In genomic region chr8:82939912-82940311, GRCm38 (mm10) we compare ENCODE assay signal across 8 mouse cellular contexts.
DNase-seq lines count a peak whose midpoint lies in the region; ATAC-seq and TF ChIP-seq lines count a peak whose summit lies in the region.

No protein-coding gene starts in this region.

- intact Hi-C loops in left cerebral cortex, adult 2 months (cut with DNase I), result no loop called here

- peak overlapping the region; percentile 43 for H3K4me2 ChIP-seq in heart, embryonic 16.5 days (ENCODE audit: low read depth, low read length)
- no peak overlapping the region for H3K4me2 ChIP-seq in limb, embryonic 11.5 days (ENCODE audit: low read depth, severe bottlenecking)
- peak overlapping the region; percentile 76 for H3K4me2 ChIP-seq in myocyte (ENCODE audit: low read depth)
- H3K4me2 ChIP-seq in forebrain, embryonic 13.5 days, result no peak overlapping the region

- no peak overlapping the region for H3ac ChIP-seq in myocyte (ENCODE audit: control insufficient read depth, insufficient read length)

- no peaks in the 10 kb centered on the region for H3K9me3 ChIP-seq in heart, embryonic 16.5 days (replicated peaks; ENCODE audit: control insufficient read depth, low read length)
- no peaks in the 10 kb centered on the region for H3K9me3 ChIP-seq in limb, embryonic 11.5 days (ENCODE audit: control insufficient read depth, low read length)
- no peaks in the 10 kb centered on the region for H3K9me3 ChIP-seq in forebrain, embryonic 13.5 days (replicated peaks)

- peaks cover 6% of the 10 kb centered on the region for H3K79me2 ChIP-seq in myocyte (ENCODE audit: control insufficient read depth, insufficient read depth)

- no peaks in the 10 kb centered on the region for H3K27me3 ChIP-seq in heart, embryonic 16.5 days (ENCODE audit: control insufficient read depth, insufficient read depth, low read length)
- H3K27me3 ChIP-seq in limb, embryonic 11.5 days (ENCODE audit: control insufficient read depth, insufficient read depth, low read length), result no peaks in the 10 kb centered on the region
- H3K27me3 ChIP-seq in myocyte (ENCODE audit: control insufficient read depth, insufficient read depth, insufficient read length), result no peaks in the 10 kb centered on the region
- no peaks in the 10 kb centered on the region for H3K27me3 ChIP-seq in forebrain, embryonic 13.5 days

- ATAC-seq in heart, embryonic 16.5 days (replicated peaks; ENCODE audit: extremely low read depth, insufficient read depth, low FRiP score), result peak; percentile 77
- ATAC-seq in limb, embryonic 11.5 days (ENCODE audit: insufficient number of reproducible peaks, low FRiP score, low TSS enrichment, low read depth), result 0 out of 2 replicates have a peak, but pooled peaks have one; percentile 39
- no peak for ATAC-seq in forebrain, embryonic 13.5 days

- peak overlapping the region; percentile 60 for H3K27ac ChIP-seq in left cerebral cortex, adult 2 months
- peak overlapping the region; percentile 66 for H3K27ac ChIP-seq in heart, embryonic 16.5 days (ENCODE audit: low read length)
- H3K27ac ChIP-seq in limb, embryonic 11.5 days (replicated peaks; ENCODE audit: low read depth, low read length), result no peak overlapping the region
- H3K27ac ChIP-seq in forebrain, embryonic 13.5 days, result no peak overlapping the region

- 11% methylated on average over 6 of the region's 6 CpGs for WGBS in heart, embryonic 16.5 days
- WGBS in limb, embryonic 11.5 days, result 18% methylated on average over 6 of the region's 6 CpGs
- 74% methylated on average over 6 of the region's 6 CpGs for WGBS in forebrain, embryonic 13.5 days

- peaks cover 22% of the 10 kb centered on the region for H3K4me1 ChIP-seq in heart, embryonic 16.5 days (ENCODE audit: control insufficient read depth, insufficient read depth, low read length)
- peaks cover 10% of the 10 kb centered on the region; the same call in 1 of the 2 replicates for H3K4me1 ChIP-seq in limb, embryonic 11.5 days (ENCODE audit: control insufficient read depth, insufficient read depth, low read length)
- peaks cover 16% of the 10 kb centered on the region for H3K4me1 ChIP-seq in forebrain, embryonic 13.5 days

- H3K4me3 ChIP-seq in left cerebral cortex, adult 2 months, result no peak overlapping the region
- no peak overlapping the region for H3K4me3 ChIP-seq in heart, embryonic 16.5 days (ENCODE audit: low read length)
- H3K4me3 ChIP-seq in limb, embryonic 11.5 days (ENCODE audit: low read depth, low read length), result no peak overlapping the region
- H3K4me3 ChIP-seq in myocyte, result no peak overlapping the region
- H3K4me3 ChIP-seq in forebrain, embryonic 13.5 days, result no peak overlapping the region

- no peak for DNase-seq in left cerebral cortex, adult 2 months (ENCODE audit: extremely low spot score in 1 of 2, low spot score in 2 of 2)
- no peak for DNase-seq in left cerebral cortex, adult 8-10 months (ENCODE audit: low spot score in 2 of 2)
- peak; percentile 51 for DNase-seq in adrenal gland, postnatal 36 days
- DNase-seq in limb, embryonic 11.5 days (ENCODE audit: low spot score), result no peak
- no peak for DNase-seq in spleen, postnatal 4 days (ENCODE audit: low spot score in 2 of 2)

- peak overlapping the region; percentile 24 for H3K9ac ChIP-seq in heart, embryonic 16.5 days (ENCODE audit: low read length)
- H3K9ac ChIP-seq in limb, embryonic 11.5 days (ENCODE audit: low read length), result no peak overlapping the region
- H3K9ac ChIP-seq in forebrain, embryonic 13.5 days, result no peak overlapping the region

- TF ChIP-seq POLR2A in myocyte (IDR thresholded peaks at IDR 0.05; ENCODE audit: insufficient read length, low read depth), result no peak

- no peak for TF ChIP-seq CTCF in left cerebral cortex, adult 2 months (IDR thresholded peaks at IDR 0.05)

- H3K36me3 ChIP-seq in heart, embryonic 16.5 days (ENCODE audit: control insufficient read depth, insufficient read depth), result no peaks in the 10 kb centered on the region
- H3K36me3 ChIP-seq in limb, embryonic 11.5 days (ENCODE audit: control insufficient read depth, insufficient read depth, low read length), result no peaks in the 10 kb centered on the region
- H3K36me3 ChIP-seq in myocyte (ENCODE audit: control insufficient read depth, insufficient read depth), result no peaks in the 10 kb centered on the region
- no peaks in the 10 kb centered on the region for H3K36me3 ChIP-seq in forebrain, embryonic 13.5 days (ENCODE audit: poor library complexity, severe bottlenecking)

TF ChIP-seq in myocyte, 11 proteins besides CTCF, POLR2A, EP300 and RAD21:
- TF ChIP-seq CEBPB (IDR thresholded peaks at IDR 0.05; ENCODE audit: insufficient read depth, poor library complexity, severe bottlenecking), result 0 out of 2 replicates have a peak, but pooled peaks have one; percentile 32
- TF ChIP-seq MYOD1 (IDR thresholded peaks at IDR 0.05; ENCODE audit: control insufficient read depth in 1 of 3, insufficient read length in 2 of 3, low read depth in 2 of 3), result peak in 1 of 3 experiments; percentile 13
- no peak for TF ChIP-seq MYOG (IDR thresholded peaks at IDR 0.05; ENCODE audit: control insufficient read depth in 1 of 3, insufficient read depth in 1 of 3, insufficient read length in 2 of 3, low read depth in 2 of 3)
TF ChIP-seq in myocyte: peak in this region for 2.

Comparison
In these comparisons a context has a peak if more than half of its experiments do, and no peak if none do; other contexts are left out.
1. DNase-seq: peak in adrenal gland, postnatal 36 days (2 of 2); none in left cerebral cortex, adult 2 months (0 of 2), left cerebral cortex, adult 8-10 months (0 of 2), limb, embryonic 11.5 days (single experiment) and spleen, postnatal 4 days (0 of 2).
2. H3K27ac ChIP-seq: peak in left cerebral cortex, adult 2 months (single experiment) and heart, embryonic 16.5 days (single experiment); none in limb, embryonic 11.5 days (single experiment) and forebrain, embryonic 13.5 days (single experiment).
3. H3K4me2 ChIP-seq: peak in heart, embryonic 16.5 days (single experiment) and myocyte (single experiment); none in limb, embryonic 11.5 days (single experiment) and forebrain, embryonic 13.5 days (single experiment).